Mouse (Mus musculus): ENCODE measurements around the gene Kmt2e. TPM values are rescaled to one million over a fixed set of nuclear protein-coding genes. Genes with fewer than 3 reads are reported as not detected.

The Kmt2e gene
- 56.8 and 61.7 TPM in 2 replicates for total RNA-seq (2014; rRNA removed)
- polyA plus RNA-seq (2015; fragmentation: Nextera tagmentation; extraction: Ambion mirVana), result 93.7 and 149 TPM in 2 replicates

DNA sequence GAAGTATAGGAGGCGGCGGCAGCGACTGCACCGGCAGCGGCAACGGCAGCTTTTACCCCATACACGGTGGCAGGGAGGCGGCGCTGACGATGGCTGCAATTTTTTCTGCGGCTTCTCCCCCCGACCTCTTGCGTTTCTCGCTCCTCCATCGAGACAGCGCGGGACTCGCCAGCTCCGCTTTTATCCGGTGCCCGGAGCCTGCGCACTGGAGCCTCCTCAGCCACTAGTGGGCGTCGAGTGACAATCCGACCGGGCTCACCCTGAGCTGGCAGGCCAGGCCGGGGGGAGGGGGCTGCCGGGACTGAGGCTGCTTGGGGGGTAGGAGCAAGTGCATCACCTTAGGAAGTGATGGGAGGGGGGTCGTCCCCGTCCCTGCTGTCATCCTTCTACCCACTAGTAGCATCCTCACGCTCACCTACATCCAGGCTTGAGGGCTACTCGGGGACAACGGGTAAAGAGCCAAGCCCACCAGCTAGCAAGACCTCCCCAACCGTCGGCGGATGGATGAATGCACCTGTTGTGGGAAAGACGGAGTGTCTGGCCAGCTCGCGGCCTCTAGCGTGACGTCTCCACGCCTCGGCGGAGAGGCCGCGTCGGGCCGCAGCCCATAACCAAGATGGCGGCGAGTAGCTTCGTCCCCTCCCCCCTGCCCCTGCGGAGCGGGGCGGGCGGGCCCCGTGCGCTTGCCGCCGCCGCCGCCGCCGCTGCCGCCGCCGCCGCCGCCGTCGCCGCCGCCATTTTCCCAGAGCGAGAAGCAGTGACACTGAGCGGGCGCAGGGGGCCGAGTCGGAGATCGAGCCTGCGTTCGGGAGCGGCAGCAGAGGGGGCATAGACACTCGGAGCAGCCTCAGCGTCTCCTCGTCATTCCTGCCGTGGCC is at the start of gene Kmt2e:
Kmt2e (plus strand) TSS at position 722 of the 878 bp plus-strand sequence.
- WGBS, result under 1% methylated on average over 78 of the region's 85 CpGs
- ATAC-seq, result peak; percentile 81
- Histone ChIP-seq H3K4me1 (ENCODE audit: insufficient read depth) (peaks cover 26% of the 10 kb centered on the region), H3K9ac (peak within 1 kb of the TSS; percentile 100), H3K9me3 (ENCODE audit: low read length) (no peaks in the 10 kb centered on the region), H3K4me3 (ENCODE audit: low read depth, low read length) (peak within 1 kb of the TSS; percentile 100), H3K4me2 (ENCODE audit: low read depth) (peak within 1 kb of the TSS; percentile 70), H3K27ac (ENCODE audit: low read depth, low read length) (peak within 1 kb of the TSS; percentile 100), H3K27me3 (ENCODE audit: insufficient read depth, low read length) (no peaks in the 10 kb centered on the region), H3K36me3 (ENCODE audit: insufficient read depth) (no peaks in the 10 kb centered on the region)
- DNase-seq, result peak; percentile 94
- TF ChIP-seq CTCF (IDR thresholded peaks at IDR 0.05; ENCODE audit: low read depth), result peak; percentile 76

DNA sequence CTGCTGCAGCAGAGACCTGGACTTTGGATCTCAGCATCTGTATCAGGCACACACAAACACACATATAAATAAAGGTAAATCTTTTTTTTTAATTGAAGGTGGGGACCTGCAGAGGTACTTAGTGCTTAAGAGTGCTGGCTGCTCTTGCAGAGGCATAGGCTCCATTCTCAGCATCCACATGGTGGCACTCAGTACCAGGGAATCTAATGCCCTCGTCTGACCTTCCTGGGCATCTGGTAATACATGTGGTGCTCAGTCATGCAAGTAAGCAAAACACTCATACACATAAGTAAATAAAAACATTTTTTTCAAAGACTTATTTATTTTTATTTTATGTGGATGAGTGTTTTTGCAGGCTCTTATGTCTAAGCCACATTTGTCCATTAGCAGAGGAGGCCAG is 49.1 kb upstream of the Kmt2e start:
- DNase-seq, result no peak
- 71% methylated on average over 1 of the region's 1 CpGs for WGBS
- Histone ChIP-seq H3K9ac (no peak overlapping the region), H3K9me3 (ENCODE audit: low read length) (no peaks in the 10 kb centered on the region), H3K4me2 (ENCODE audit: low read depth) (no peak overlapping the region), H3K36me3 (ENCODE audit: insufficient read depth) (no peaks in the 10 kb centered on the region), H3K27me3 (ENCODE audit: insufficient read depth, low read length) (no peaks in the 10 kb centered on the region), H3K27ac (ENCODE audit: low read depth, low read length) (no peak overlapping the region), H3K4me1 (ENCODE audit: insufficient read depth) (peaks cover 11% of the 10 kb centered on the region; the same call in 1 of the 2 replicates), H3K4me3 (ENCODE audit: low read depth, low read length) (no peak overlapping the region)
- no peak for ATAC-seq
- peak; percentile 30 for TF ChIP-seq CTCF (IDR thresholded peaks at IDR 0.05; ENCODE audit: low read depth)

DNA sequence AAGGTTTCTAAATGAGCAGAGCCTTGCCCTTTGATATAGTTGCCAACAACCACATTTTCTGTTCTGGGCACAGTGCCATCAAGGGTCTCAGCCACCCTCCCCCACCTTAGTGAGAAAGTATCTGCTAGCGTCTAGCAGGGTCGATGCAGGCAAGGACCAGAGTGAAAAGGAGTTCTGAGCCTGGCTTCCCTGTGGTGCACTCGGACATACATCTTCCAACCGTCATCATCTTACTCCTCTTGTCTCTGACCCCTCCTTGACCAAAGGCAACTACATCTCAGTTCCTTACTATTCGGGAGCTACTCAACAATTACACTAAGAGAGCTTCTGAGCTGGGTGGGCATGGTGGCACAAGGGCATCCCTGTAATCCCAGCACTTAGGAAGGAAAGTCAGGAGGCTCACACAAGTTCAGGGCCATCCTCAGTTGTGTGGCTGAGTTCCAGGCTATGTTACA is 48.5 kb upstream of the Kmt2e start:
- 29% methylated on average over 5 of the region's 5 CpGs for WGBS
- Histone ChIP-seq H3K27me3 (ENCODE audit: insufficient read depth, low read length) (no peaks in the 10 kb centered on the region), H3K27ac (ENCODE audit: low read depth, low read length) (no peak overlapping the region), H3K4me2 (ENCODE audit: low read depth) (0 out of 2 replicates have a peak overlapping the region, but pooled peaks have one; percentile 6), H3K9ac (no peak overlapping the region), H3K9me3 (ENCODE audit: low read length) (no peaks in the 10 kb centered on the region), H3K4me1 (ENCODE audit: insufficient read depth) (peaks cover 11% of the 10 kb centered on the region; the same call in 1 of the 2 replicates), H3K36me3 (ENCODE audit: insufficient read depth) (no peaks in the 10 kb centered on the region), H3K4me3 (ENCODE audit: low read depth, low read length) (no peak overlapping the region)
- ATAC-seq, result no peak
- no peak for TF ChIP-seq CTCF (IDR thresholded peaks at IDR 0.05; ENCODE audit: low read depth)
- DNase-seq, result peak; percentile 24

DNA sequence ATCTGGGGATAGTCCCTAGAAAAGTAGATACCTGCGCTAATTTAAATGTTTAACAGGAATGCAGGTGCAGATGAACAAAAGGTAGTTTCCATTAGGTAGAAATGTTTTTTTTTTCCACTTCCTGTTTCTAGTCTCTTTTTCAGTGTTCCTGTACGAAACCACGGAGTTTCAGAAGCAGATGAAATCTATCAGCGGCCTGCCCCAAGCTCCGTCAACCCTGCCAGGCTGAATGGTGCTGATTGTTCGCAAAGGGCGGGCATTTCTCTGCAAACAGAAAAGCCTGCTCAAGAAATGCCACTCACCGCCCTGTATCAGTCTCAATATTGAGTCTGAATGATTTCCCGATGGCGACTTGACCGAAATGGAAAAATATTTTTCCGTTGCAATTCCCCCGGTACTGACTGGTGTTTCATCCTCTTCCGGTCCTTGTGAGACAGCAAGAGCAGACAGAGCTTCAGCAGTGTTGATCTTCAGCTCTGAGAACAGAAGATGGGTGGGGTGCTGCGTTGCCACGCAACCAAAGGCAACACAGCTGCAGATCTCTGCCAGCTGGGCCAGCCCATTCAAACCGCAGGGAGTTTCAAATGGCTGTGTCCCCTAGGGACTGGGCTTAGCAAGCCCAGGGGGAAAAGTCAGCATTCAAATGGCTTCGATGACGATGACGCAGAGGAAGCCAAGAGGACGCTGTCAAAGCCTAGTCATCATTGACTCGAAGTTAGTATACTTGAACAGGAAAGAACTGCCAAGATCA is 47.5 kb upstream of the Kmt2e start:
- Histone ChIP-seq H3K36me3 (ENCODE audit: insufficient read depth) (no peaks in the 10 kb centered on the region), H3K27ac (ENCODE audit: low read depth, low read length) (peak overlapping the region; percentile 93), H3K4me2 (ENCODE audit: low read depth) (peak overlapping the region; percentile 65), H3K9me3 (ENCODE audit: low read length) (no peaks in the 10 kb centered on the region), H3K27me3 (ENCODE audit: insufficient read depth, low read length) (no peaks in the 10 kb centered on the region), H3K4me3 (ENCODE audit: low read depth, low read length) (peak overlapping the region; percentile 52), H3K4me1 (ENCODE audit: insufficient read depth) (peaks cover 11% of the 10 kb centered on the region; the same call in 1 of the 2 replicates), H3K9ac (peak overlapping the region; percentile 68)
- ATAC-seq, result peak; percentile 98
- TF ChIP-seq CTCF (IDR thresholded peaks at IDR 0.05; ENCODE audit: low read depth), result no peak
- DNase-seq, result peak; percentile 91
- 2% methylated on average over 22 of the region's 22 CpGs for WGBS

DNA sequence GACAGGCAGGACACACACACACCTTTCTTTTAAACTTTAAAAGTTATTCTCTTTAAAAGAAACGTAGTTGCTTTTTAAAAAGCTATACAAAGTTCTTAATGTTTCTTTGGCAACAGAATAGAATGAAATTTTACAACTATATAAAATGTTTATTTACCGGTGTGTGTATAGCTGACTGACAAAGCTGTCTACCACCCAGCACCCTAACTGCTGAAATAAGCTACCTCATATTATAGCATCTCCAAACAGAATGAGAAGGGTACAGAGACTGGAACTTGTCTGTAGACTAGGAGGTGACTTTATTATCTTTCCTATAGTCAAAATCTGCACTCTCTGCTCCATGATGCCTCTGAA is 47.0 kb upstream of the Kmt2e start:
- 49% methylated on average over 2 of the region's 2 CpGs for WGBS
- Histone ChIP-seq H3K9ac (no peak overlapping the region), H3K4me2 (ENCODE audit: low read depth) (peak overlapping the region; percentile 65), H3K4me1 (ENCODE audit: insufficient read depth) (peaks cover 11% of the 10 kb centered on the region; the same call in 1 of the 2 replicates), H3K36me3 (ENCODE audit: insufficient read depth) (no peaks in the 10 kb centered on the region), H3K9me3 (ENCODE audit: low read length) (no peaks in the 10 kb centered on the region), H3K4me3 (ENCODE audit: low read depth, low read length) (peak overlapping the region; percentile 52), H3K27me3 (ENCODE audit: insufficient read depth, low read length) (no peaks in the 10 kb centered on the region), H3K27ac (ENCODE audit: low read depth, low read length) (peak overlapping the region; percentile 93; the same call in 1 of the 2 replicates)
- TF ChIP-seq CTCF (IDR thresholded peaks at IDR 0.05; ENCODE audit: low read depth), result no peak
- DNase-seq, result no peak
- ATAC-seq, result no peak

DNA sequence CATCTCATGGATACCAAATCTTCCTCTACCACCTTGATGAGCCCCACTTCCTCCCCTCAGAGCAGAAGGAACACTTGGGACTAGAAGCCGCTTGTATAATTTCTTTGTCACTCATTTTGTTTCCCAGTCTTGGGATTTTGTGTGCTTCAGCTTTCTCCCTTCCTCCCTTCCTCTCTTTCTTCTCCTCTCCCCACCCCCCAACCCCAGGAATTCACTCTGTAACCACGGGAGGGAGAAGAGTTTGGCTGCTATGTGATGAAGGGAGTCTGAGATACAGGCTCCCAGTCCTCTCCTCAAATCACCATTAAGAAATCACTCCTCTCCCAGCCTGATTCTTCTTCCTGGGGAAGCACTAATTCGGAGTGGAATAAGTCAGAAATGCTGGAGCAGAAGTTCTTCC is 46.1 kb upstream of the Kmt2e start:
- 41% methylated on average over 3 of the region's 3 CpGs for WGBS
- H3K4me1 ChIP-seq (ENCODE audit: insufficient read depth), result peaks cover 11% of the 10 kb centered on the region; the same call in 1 of the 2 replicates
- no peaks in the 10 kb centered on the region for H3K9me3 ChIP-seq (ENCODE audit: low read length)
- no peak overlapping the region for H3K27ac ChIP-seq (ENCODE audit: low read depth, low read length)
- TF ChIP-seq CTCF (IDR thresholded peaks at IDR 0.05; ENCODE audit: low read depth), result no peak
- no peaks in the 10 kb centered on the region for H3K36me3 ChIP-seq (ENCODE audit: insufficient read depth)
- no peak for DNase-seq
- H3K4me2 ChIP-seq (ENCODE audit: low read depth), result no peak overlapping the region
- ATAC-seq, result no peak
- no peaks in the 10 kb centered on the region for H3K27me3 ChIP-seq (ENCODE audit: insufficient read depth, low read length)
- H3K9ac ChIP-seq, result no peak overlapping the region
- no peak overlapping the region for H3K4me3 ChIP-seq (ENCODE audit: low read depth, low read length)
